Mouse (Mus musculus) stomach, postnatal 0 days (tissue): Measurements from ENCODE around the gene Dad1. TPM values are rescaled to one million over a fixed set of nuclear protein-coding genes. Genes with fewer than 3 reads are reported as not detected.

Experiments used
- ATAC-seq: fragments of 200-750 bp; cut with Nextera tagmentation; 2 replicates; pipeline ENCODE4 v1.8.0; 2017; ENCODE audit not compliant: low FRiP score, low TSS enrichment
- DNase-seq: peaks from one replicate; pipeline ENCODE4 v3.0.0-alpha.2; 2016; ENCODE audit warnings: low spot score
- H3K27ac ChIP-seq: fragments of 300-500 bp; sonication (generic); replicated peaks from 2 replicates; pipeline ENCODE4 v1.5.1; 2014; ENCODE audit warnings: mild to moderate bottlenecking, control low read depth
- H3K27me3 ChIP-seq: fragments of 300-500 bp; sonication (generic); 2 replicates; pipeline ENCODE4 v1.6.1; 2014; ENCODE audit warnings: low read length; ENCODE audit not compliant: control insufficient read depth, insufficient read depth
- H3K36me3 ChIP-seq: fragments of 300-500 bp; sonication (generic); 2 replicates; pipeline ENCODE4 v1.6.1; 2014; ENCODE audit warnings: low read length, mixed read lengths; ENCODE audit not compliant: control insufficient read depth, insufficient read depth
- H3K4me1 ChIP-seq: fragments of 300-500 bp; sonication (generic); replicated peaks from 2 replicates; pipeline ENCODE4 v1.6.1; 2014; ENCODE audit warnings: antibody characterized with exemption; ENCODE audit not compliant: control insufficient read depth, insufficient read depth
- H3K4me2 ChIP-seq: fragments of 300-500 bp; sonication (generic); replicated peaks from 2 replicates; pipeline ENCODE4 v1.6.1; 2014; ENCODE audit warnings: low read depth, mild to moderate bottlenecking, control low read depth, moderate library complexity
- H3K4me3 ChIP-seq: fragments of 300-500 bp; sonication (generic); 2 replicates; pipeline ENCODE4 v1.5.1; 2014; ENCODE audit warnings: low read depth, low read length, control low read depth
- H3K9ac ChIP-seq: fragments of 300-500 bp; sonication (generic); 2 replicates; pipeline ENCODE4 v1.6.1; 2014; ENCODE audit warnings: mild to moderate bottlenecking, low read length, control low read depth, mixed read lengths
- H3K9me3 ChIP-seq: fragments of 300-500 bp; sonication (generic); 2 replicates; pipeline ENCODE4 v1.6.1; 2016; ENCODE audit warnings: low read length; ENCODE audit not compliant: control insufficient read depth
- CTCF ChIP-seq: IDR thresholded peaks from 2 replicates; pipeline ENCODE4 v1.5.1; 2016; ENCODE audit warnings: antibody characterized with exemption, low read depth, mild to moderate bottlenecking, moderate library complexity
- EP300 ChIP-seq: optimal IDR thresholded peaks from 2 replicates; pipeline ENCODE3; 2016; ENCODE audit warnings: antibody characterized with exemption
- WGBS: fragments of 180-500 bp; shearing (Covaris S2); extraction: QIAGEN DNeasy Blood & Tissue Kit; methylation state at CpG from one replicate; pipeline ENCODE4 v1.1.7; 2014; 5-methylcytosine and 5-hydroxymethylcytosine counted together
- polyA plus RNA-seq: library from polyadenylated mRNA; unstranded; fragments of >200 nt; fragmentation: Nextera tagmentation; extraction: Ambion mirVana; gene quantifications from 2 replicates; pipeline ENCODE4 v1.2.1, GENCODE M21; 2015

Dad1 gene
- polyA plus RNA-seq, 1 experiment from 2014 or later, result 433 TPM

- DNase-seq, result no peak
- Histone ChIP-seq H3K4me3 (no peak overlapping the region), H3K27me3 (no peaks in the 10 kb centered on the region; the same call in 1 of the 2 replicates), H3K9me3 (no peaks in the 10 kb centered on the region), H3K4me1 (no peaks in the 10 kb centered on the region), H3K27ac (no peak overlapping the region), H3K36me3 (no peaks in the 10 kb centered on the region), H3K4me2 (no peak overlapping the region), H3K9ac (no peak overlapping the region)
- ATAC-seq, result no peak
- no peak for TF ChIP-seq EP300
- no peak for TF ChIP-seq CTCF
- 68% methylated on average over 5 of the region's 5 CpGs for WGBS
These were observed 47.6 kb downstream of the Dad1 start for GRCm38 (mm10) chr14:54206309-54206708.

GRCm38 (mm10) chr14:54205904-54206303 lies 48.0 kb downstream of the Dad1 start:
- no peak for ATAC-seq
- H3K4me2 ChIP-seq, result no peak overlapping the region
- no peaks in the 10 kb centered on the region; the same call in 1 of the 2 replicates for H3K27me3 ChIP-seq
- TF ChIP-seq CTCF (no peak), EP300 (no peak)
- 39% methylated on average over 6 of the region's 6 CpGs for WGBS
- no peak overlapping the region for H3K9ac ChIP-seq
- H3K9me3 ChIP-seq, result no peaks in the 10 kb centered on the region
- no peak overlapping the region for H3K27ac ChIP-seq
- no peak for DNase-seq
- no peaks in the 10 kb centered on the region for H3K36me3 ChIP-seq
- H3K4me1 ChIP-seq, result no peaks in the 10 kb centered on the region
- no peak overlapping the region for H3K4me3 ChIP-seq

GRCm38 (mm10) chr14:54204786-54205185 lies 49.1 kb downstream of the Dad1 start:
- Histone ChIP-seq H3K27ac (no peak overlapping the region), H3K27me3 (no peaks in the 10 kb centered on the region; the same call in 1 of the 2 replicates), H3K9ac (no peak overlapping the region), H3K4me1 (no peaks in the 10 kb centered on the region), H3K4me2 (no peak overlapping the region), H3K4me3 (no peak overlapping the region), H3K9me3 (no peaks in the 10 kb centered on the region), H3K36me3 (no peaks in the 10 kb centered on the region)
- TF ChIP-seq EP300, result no peak
- no peak for TF ChIP-seq CTCF
- WGBS, result 72% methylated on average over 4 of the region's 4 CpGs
- DNase-seq (no peak), ATAC-seq (no peak)

GRCm38 (mm10) chr14:54204311-54204710 lies 49.6 kb downstream of the Dad1 start:
- Histone ChIP-seq H3K9ac (no peak overlapping the region), H3K4me1 (no peaks in the 10 kb centered on the region), H3K36me3 (no peaks in the 10 kb centered on the region), H3K27ac (no peak overlapping the region), H3K9me3 (no peaks in the 10 kb centered on the region), H3K27me3 (no peaks in the 10 kb centered on the region; the same call in 1 of the 2 replicates), H3K4me2 (no peak overlapping the region), H3K4me3 (no peak overlapping the region)
- DNase-seq (no peak), ATAC-seq (no peak)
- WGBS, result 76% methylated on average over 8 of the region's 8 CpGs
- no peak for TF ChIP-seq EP300
- TF ChIP-seq CTCF, result no peak

GRCm38 (mm10) chr14:54203776-54204175 lies 50.1 kb downstream of the Dad1 start:
- WGBS, result 92% methylated on average over 10 of the region's 10 CpGs
- no peak for TF ChIP-seq EP300
- TF ChIP-seq CTCF, result no peak
- ATAC-seq (no peak), DNase-seq (no peak)
- Histone ChIP-seq H3K27ac (no peak overlapping the region), H3K4me2 (no peak overlapping the region), H3K9ac (no peak overlapping the region), H3K36me3 (no peaks in the 10 kb centered on the region), H3K27me3 (no peaks in the 10 kb centered on the region; the same call in 1 of the 2 replicates), H3K4me3 (no peak overlapping the region), H3K9me3 (no peaks in the 10 kb centered on the region), H3K4me1 (no peaks in the 10 kb centered on the region)

GRCm38 (mm10) chr14:54203207-54203606 lies 50.7 kb downstream of the Dad1 start:
- 76% methylated on average over 6 of the region's 6 CpGs for WGBS

More at GRCm38 (mm10) chr14:54203207-54203606, 50.7 kb downstream of the Dad1 start:
- Histone ChIP-seq H3K9ac (no peak overlapping the region), H3K9me3 (no peaks in the 10 kb centered on the region), H3K27me3 (no peaks in the 10 kb centered on the region; the same call in 1 of the 2 replicates), H3K4me2 (no peak overlapping the region), H3K4me1 (no peaks in the 10 kb centered on the region), H3K27ac (no peak overlapping the region), H3K4me3 (no peak overlapping the region), H3K36me3 (no peaks in the 10 kb centered on the region)
- TF ChIP-seq EP300 (no peak), CTCF (no peak)
- DNase-seq (no peak), ATAC-seq (no peak)
